Mouse (Mus musculus): ENCODE data around the gene Preb.

DNA sequence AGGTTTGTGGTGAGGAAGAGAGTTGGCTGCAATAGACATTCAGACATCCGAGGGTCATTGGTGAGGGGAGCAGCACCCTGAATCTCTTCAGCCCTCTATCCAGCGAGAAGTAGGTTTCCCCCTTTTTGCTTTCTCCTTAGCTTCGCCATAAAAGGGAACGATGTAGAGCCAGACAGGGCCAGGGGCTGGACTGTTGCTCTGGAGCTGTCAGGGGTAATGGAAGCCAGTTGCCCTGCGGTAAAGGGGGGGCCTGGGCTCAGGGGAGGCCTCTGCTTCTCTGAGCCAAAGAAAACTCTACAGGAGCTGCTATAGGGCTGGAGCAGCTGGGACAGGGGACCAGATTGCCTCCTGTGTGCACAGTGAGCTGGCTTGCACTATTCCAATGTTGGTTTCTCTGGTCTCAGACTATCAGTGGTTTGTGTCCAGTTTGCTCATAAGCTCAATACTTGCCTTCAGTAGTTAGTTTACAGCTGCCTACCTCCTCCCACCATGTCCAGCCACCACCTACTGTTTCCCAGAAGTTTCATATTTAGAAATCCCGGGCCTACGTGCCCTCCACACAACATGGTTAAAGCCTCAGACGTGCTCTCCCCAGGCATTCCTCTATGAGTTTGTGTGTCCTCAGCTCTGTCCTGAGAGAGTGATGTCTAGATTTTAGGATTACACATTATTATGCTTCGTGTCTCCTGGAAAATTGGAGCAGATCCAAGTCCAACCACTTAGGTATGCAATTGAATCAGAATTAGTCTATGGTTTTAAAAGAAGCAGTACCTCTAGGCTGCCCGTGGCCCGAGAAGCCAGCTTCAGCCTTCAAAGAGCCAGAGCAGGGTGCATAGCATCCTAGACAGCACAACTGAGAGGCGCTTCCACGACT is 51.5 kb downstream of the Preb start:
- no peak for TF ChIP-seq POLR2A (IDR thresholded peaks at IDR 0.05; ENCODE audit: low read depth, low read length)
- TF ChIP-seq CTCF (IDR thresholded peaks at IDR 0.05; ENCODE audit: extremely low read depth, insufficient read length, insufficient replicate concordance, low read depth, low read length): no peak
